Mouse (Mus musculus) Muller cell, postnatal 12 days (primary cell): ENCODE data around the gene Arl3.
A peak's percentile ranks its signal among the peaks of the same experiment; 100 is the strongest.

Experiments
- DNase-seq: peaks from one replicate; pipeline ENCODE4 v3.0.0-alpha.2; 2015; ENCODE audit errors: inconsistent ontology term

The Arl3 gene

GRCm38 (mm10) chr19:46572951-46573937 lies at the start of gene Arl3, which contains the start of gene Sfxn2:
Arl3 (minus strand) TSS chr19:46573198.
Sfxn2 (plus strand) TSS chr19:46573365.
- DNase-seq, result peak; percentile 98

- no peak for DNase-seq
Observed at GRCm38 (mm10) chr19:46622659-46623193, 49.7 kb upstream of the Arl3 start.

GRCm38 (mm10) chr19:46621236-46622183 lies 48.5 kb upstream of the Arl3 start:
- DNase-seq, result no peak

DNA sequence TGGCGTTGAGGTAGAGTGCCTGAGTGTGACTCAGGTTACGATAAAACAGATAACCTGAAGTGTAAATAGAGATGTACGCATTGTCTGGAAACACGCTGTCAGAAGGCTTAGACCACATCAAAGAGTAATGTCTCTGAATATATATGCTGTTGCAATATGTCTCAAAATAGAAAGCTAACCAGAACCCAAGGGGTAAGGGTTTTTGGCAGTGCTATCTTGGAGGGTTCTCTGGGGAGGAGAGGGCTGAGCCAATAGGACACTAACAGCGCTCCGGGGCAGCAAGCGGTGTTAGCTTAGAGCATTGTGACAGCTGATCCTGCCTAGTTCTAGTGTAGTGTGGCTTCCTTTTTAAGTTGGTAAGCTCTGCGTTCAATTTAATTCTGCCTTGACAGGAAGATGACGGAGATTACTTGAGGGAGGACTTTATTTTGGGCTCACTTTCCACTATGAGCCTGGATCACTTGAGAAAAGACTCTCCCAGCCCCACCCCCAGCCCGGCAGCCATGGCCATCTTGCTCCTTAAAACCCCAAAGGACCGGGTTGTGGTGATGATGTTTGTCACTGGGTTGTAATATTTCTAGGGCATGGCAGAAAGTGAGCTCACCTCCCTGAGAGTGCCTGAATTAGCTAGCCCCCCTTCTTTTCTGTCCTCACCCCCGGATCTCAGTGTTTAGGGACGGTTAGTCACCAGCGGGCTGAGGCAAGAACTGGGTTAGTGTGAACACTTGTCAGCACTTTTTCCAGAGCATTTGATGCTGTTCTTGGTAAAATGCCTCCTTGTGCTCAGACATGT lies 47.2 kb upstream of the Arl3 start:
- DNase-seq, result peak; percentile 50

- no peak for DNase-seq
Observed at GRCm38 (mm10) chr19:46619518-46619917, 46.5 kb upstream of the Arl3 start.

DNA sequence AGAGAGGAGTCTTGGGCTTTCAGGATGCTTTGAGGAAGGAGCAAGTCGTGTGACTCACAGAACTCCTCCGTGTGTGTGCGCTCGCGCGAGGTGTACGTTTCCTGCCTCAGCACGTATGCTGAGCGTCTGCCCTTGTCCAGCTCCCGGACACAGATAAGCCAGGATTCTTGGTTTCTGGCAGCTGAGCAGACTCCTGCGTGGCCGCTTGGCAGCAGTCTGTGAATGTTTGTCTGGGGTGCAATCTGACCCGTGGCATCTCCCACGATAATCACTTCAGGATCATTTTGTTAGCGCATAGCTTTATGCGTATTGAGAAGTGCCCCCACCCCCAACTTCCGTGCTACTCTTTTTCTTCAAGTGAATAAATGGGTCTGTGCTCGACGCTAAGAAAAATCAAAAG lies 46.0 kb upstream of the Arl3 start:
- DNase-seq, result peak; percentile 9

- no peak for DNase-seq
Observed at GRCm38 (mm10) chr19:46618322-46618721, 45.3 kb upstream of the Arl3 start.

DNA sequence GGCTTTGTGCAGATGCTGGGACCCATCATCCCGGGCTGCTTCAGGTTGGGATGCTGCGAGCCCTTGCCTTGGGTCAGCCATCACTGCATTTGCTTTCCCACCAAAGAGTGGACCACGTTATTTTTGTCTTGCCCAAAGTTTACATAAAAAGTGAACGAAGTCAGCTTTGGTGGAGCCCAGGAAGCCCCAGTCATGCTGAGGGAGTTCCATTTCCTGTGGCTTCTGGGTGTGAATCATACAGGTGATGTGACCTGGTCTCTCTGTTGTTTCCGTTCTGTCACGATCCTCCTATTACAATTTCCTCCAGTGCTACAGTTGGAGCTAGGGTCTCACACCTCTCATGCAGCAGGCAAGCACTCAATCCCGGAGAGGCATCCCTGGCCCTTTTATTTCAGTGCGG lies 44.4 kb upstream of the Arl3 start:
- no peak for DNase-seq

GRCm38 (mm10) chr19:46616378-46616777 lies 43.4 kb upstream of the Arl3 start:
- no peak for DNase-seq

GRCm38 (mm10) chr19:46608158-46608557 lies 35.2 kb upstream of the Arl3 start:
- DNase-seq, result no peak

DNA sequence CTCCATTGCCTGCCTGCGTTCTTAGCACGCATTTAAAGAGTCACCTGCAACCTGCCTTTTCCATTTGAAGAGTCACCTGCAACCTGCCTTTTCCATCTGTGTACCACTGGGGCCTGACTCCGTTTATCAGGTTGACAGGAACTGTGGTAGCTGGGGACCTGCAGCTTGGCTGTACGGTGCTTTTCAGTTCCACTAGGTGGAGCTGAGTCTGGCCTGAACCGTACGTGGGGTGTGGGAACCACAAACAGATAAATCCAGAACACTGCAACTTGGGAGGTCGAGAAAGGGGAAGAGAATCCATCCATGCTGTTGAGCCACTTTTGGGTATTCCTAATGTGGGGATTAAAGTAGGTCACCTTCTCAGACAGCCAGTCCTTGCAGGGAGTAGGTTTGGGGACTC lies 34.4 kb upstream of the Arl3 start:
- DNase-seq, result no peak

DNA sequence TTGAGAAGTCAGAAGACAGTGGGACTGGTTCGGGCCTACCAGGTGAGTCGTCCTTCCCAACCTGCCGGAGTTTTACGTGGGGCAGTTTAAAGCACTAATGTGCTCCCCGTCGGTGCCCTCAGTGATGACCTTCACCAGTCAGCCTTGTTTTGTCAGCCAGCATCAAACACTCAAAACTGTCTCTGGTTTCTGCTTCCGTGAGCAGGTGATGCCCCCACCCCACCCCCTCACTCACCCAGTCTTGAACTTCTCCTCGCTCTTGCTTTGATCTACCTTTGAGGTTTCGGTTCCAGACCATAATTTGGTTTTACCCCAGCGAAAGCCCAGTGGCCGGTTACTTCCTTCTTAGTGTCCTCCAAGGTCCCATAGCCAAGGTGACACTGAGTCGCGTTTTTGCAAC lies 33.7 kb upstream of the Arl3 start:
- no peak for DNase-seq

DNA sequence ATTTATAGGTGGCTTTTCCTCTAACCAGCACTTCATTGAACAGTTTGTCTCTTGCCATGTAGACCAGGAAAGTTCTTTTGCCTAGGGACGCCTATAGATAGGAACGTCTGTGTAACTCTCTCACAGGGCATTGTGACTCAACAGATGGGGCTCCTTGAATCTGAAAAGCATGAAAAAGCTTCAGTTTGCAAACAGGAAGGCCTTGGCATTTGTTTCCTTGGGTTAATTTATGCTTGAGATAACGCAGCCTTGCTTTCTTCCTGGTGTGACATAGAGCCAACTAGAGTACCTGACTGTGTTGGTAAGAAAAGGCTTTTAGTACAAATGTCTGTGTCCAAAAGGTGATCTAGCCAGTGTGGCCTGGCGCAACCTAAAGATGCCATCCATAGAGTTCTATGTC lies 29.4 kb upstream of the Arl3 start:
- DNase-seq, result no peak

DNA sequence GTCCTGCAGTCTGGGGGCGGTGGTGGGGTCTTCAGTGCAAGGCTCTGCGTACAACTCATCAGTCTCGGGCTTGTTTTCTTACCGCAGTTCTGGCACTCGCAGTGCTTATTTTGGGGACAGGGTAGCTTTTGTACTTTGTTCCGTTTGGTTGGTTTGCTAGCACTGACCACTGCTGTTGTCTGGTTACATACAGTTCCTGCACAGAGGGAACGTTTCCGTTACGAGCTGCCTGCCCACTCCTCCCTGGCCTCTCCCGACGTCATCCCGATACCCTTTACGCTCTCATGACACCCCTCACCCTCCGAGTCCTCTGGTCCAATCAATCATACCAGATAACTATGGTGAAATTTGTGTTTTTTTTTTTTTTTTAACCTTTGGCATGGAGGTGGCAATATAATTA lies 28.5 kb upstream of the Arl3 start:
- DNase-seq, result no peak

DNA sequence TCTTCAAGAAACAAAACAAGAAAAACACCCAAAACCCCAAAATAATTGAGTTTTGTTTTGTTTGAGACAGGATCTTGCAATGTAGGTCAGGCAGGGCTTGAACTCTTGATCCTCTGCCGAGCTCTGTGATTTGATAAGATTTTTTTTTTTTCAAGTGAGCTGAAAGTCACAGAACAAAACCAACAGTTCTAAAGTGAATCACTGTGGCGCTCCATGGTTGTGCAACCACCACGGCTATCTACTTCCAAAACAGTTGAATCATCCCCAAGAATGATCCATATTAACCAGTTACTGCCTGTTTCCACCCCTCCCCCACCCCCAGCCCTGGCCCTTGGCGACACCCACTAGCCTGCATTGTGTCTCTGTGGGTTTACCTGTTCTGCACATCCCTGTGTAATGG lies 27.4 kb upstream of the Arl3 start:
- DNase-seq, result peak; percentile 22

DNA sequence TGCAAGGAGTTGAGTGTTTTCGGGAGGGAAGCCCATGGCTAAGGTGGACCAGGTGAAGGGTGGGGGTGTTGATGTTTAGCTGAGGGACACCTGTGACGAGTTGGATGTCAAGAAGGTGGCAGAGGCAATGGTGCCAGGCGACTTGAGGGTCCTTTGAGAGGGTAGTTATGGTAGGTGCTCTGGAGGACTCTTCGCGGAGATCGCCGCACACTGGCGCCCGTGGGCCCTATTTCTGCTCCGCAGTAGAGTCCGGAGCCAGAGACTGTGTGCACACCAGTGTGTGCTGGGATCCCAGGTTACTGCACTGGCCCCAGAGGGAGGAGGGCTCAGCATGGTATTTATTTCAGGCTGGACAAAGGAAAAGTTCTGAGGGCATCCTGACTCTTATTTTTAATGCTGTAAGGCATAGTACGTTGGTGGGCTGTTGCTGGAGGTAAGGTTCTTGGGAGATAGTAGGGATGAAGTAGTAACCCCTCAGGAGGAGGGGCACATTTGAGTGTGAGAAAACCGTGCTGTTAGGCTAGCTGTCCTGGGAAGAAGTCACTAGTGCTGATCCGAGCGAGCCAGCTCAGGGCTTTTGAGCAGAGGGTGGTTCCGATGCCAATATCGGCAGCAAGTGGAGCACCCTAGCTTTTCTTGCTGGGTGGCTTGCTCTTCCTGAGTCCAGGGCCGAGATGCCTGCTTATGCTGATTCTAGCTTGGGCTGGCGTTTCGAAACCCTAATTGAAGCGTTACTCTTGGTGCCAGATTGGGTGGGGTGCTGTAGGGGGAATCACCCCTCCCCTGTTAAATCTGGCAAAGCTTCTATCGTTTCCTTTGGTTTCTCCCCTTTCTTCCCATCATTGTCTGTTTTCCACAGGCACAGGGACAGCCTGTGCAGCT lies 26.6 kb upstream of the Arl3 start:
- no peak for DNase-seq

DNA sequence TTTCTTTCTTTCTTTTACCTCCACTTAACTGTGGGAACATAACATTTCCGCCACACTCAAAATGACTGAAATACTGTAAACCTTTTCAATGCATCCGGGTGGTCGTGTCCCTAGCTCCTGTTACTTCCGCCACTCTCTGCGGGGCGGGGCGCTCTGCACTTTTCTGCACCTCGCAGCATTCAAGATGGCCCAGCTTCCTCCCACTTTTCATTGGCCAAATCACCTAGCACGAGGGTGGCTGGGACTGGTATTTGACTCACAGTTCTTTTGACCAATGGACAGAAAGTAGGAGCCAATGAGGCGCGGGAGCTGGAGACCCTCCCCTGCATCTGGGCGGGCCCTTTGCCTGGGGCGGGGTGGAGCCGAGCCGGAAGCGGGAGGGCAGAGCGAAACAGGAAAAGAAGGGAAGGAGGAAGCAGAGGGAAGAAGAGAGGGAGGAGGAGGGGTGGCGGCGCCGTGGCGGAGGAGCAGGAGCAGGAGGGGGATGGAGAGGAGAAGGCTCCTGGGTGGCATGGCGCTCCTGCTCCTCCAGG lies 25.8 kb upstream of the Arl3 start, which contains the start of gene Wbp1l:
Wbp1l (plus strand) TSS at position 365 of the 533 bp plus-strand sequence.
- peak; percentile 100 for DNase-seq

GRCm38 (mm10) chr19:46598187-46598586 lies 25.2 kb upstream of the Arl3 start:
- DNase-seq, result no peak

GRCm38 (mm10) chr19:46592751-46593439 lies 19.9 kb upstream of the Arl3 start:
- no peak for DNase-seq
